Mouse (Mus musculus) heart, postnatal 0 days (tissue): ENCODE data around the gene Ankrd44. TPM values are rescaled to one million over a fixed set of nuclear protein-coding genes. Genes with fewer than 3 reads are reported as not detected.

Source experiments
- ATAC-seq: fragments of 200-750 bp; cut with Nextera tagmentation; 2 replicates; pipeline ENCODE4 v1.8.0; 2017; ENCODE audit warnings: low read depth, moderate number of reproducible peaks, moderate library complexity; ENCODE audit not compliant: insufficient read depth
- DNase-seq: peaks from one replicate; pipeline ENCODE4 v3.0.0-alpha.2; 2016; ENCODE audit warnings: low spot score
- H3K27ac ChIP-seq: fragments of 300-500 bp; sonication (generic); 2 replicates; pipeline ENCODE4 v1.5.1; 2014; ENCODE audit warnings: low read depth, mild to moderate bottlenecking
- H3K27me3 ChIP-seq: fragments of 300-500 bp; sonication (generic); 2 replicates; pipeline ENCODE4 v1.6.1; 2014; ENCODE audit warnings: low read length, mixed read lengths; ENCODE audit not compliant: control insufficient read depth, insufficient read depth
- H3K36me3 ChIP-seq: fragments of 300-500 bp; sonication (generic); replicated peaks from 2 replicates; pipeline ENCODE4 v1.6.1; 2014; ENCODE audit warnings: low read length, mixed read lengths; ENCODE audit not compliant: control insufficient read depth, insufficient read depth
- H3K4me1 ChIP-seq: fragments of 300-500 bp; sonication (generic); 2 replicates; pipeline ENCODE4 v1.6.1; 2014; ENCODE audit warnings: antibody characterized with exemption; ENCODE audit not compliant: control insufficient read depth, insufficient read depth
- H3K4me2 ChIP-seq: fragments of 300-500 bp; sonication (generic); 2 replicates; pipeline ENCODE4 v1.6.1; 2014; ENCODE audit warnings: low read depth, mild to moderate bottlenecking, low read length, moderate library complexity
- H3K4me3 ChIP-seq: fragments of 300-500 bp; sonication (generic); 2 replicates; pipeline ENCODE4 v1.5.1; 2014; ENCODE audit warnings: low read depth, low read length
- H3K9ac ChIP-seq: fragments of 300-500 bp; sonication (generic); replicated peaks from 2 replicates; pipeline ENCODE4 v1.6.1; 2014; ENCODE audit warnings: low read depth, low read length, mixed read lengths
- H3K9me3 ChIP-seq: fragments of 300-500 bp; sonication (generic); replicated peaks from 2 replicates; pipeline ENCODE4 v1.6.1; 2016; ENCODE audit warnings: low read length; ENCODE audit not compliant: control insufficient read depth
- CTCF ChIP-seq: IDR thresholded peaks from 2 replicates; pipeline ENCODE4 v1.5.1; 2016; ENCODE audit warnings: antibody characterized with exemption, control low read depth, low read depth
- EP300 ChIP-seq: IDR thresholded peaks from 2 replicates; pipeline ENCODE4 v1.6.1; 2016; ENCODE audit warnings: antibody characterized with exemption, low read depth
- WGBS: fragments of 180-500 bp; shearing (Covaris S2); extraction: QIAGEN DNeasy Blood & Tissue Kit; methylation state at CpG from one replicate; pipeline ENCODE4 v1.1.7; 2014; 5-methylcytosine and 5-hydroxymethylcytosine counted together
- polyA plus RNA-seq: library from polyadenylated mRNA; unstranded; fragments of >200 nt; fragmentation: Nextera tagmentation; extraction: Ambion mirVana; gene quantifications from 2 replicates; pipeline ENCODE4 v1.2.1, GENCODE M21; 2015
- total RNA-seq: library from RNA; depleted of rRNA; stranded (reverse); fragments of >200 nt; gene quantifications from 2 replicates; pipeline ENCODE4 v1.2.3, GENCODE M21; 2014; ENCODE audit warnings: low replicate concordance

Gene Ankrd44
- total and polyA plus RNA-seq, 2 experiments from 2014 or later = 3.3 to 9.6 TPM

DNA sequence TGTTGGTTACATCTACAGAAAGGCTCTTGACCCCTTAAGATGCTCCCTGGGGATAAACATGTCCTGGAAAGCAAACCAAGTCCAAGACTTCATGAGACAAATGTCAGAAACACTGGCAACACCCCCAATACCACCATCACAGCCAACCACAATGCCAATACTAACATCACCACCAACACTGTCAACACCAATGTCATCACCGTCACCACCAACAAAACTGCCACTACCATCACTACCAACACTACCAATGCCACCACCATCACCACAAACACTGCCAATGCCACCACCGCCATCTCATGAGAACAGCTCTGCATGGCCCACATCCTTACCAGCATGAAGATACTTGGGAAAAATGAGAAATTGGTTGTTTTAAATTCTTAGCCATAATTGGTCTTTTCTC, 67.3 kb downstream of the Ankrd44 start:
- ATAC-seq (no peak), DNase-seq (no peak)
- no peaks in the 10 kb centered on the region for H3K9me3 ChIP-seq
- peaks cover 12% of the 10 kb centered on the region for H3K4me1 ChIP-seq
- no peaks in the 10 kb centered on the region for H3K36me3 ChIP-seq
- H3K4me3 ChIP-seq = no peak overlapping the region
- WGBS = 98% methylated on average over 2 of the region's 2 CpGs
- TF ChIP-seq EP300 (no peak), CTCF (no peak)
- no peak overlapping the region for H3K4me2 ChIP-seq
- H3K27me3 ChIP-seq = no peaks in the 10 kb centered on the region
- H3K9ac ChIP-seq = no peak overlapping the region
- H3K27ac ChIP-seq = no peak overlapping the region

DNA sequence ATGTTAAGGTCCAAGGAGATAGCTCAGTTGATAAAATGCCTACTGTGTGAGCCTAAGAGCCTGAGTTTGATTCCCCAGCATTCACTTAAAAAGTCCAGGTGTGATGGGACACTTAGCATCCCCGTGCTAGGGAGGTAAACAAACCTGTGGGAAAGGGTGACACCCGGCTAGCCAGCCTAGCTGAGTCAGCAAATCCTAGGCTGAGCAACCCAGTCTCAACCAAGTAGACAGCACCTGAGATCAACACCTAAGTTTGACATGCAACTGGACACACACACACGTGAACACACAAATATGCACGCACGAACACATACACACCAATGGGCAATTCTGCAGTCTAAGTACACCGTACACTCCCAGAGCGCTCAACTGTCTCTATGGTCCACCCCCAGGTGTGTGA, 69.7 kb downstream of the Ankrd44 start:
- 89% methylated on average over 7 of the region's 7 CpGs for WGBS
- ATAC-seq = no peak
- no peak for TF ChIP-seq CTCF
- TF ChIP-seq EP300 = no peak

DNA sequence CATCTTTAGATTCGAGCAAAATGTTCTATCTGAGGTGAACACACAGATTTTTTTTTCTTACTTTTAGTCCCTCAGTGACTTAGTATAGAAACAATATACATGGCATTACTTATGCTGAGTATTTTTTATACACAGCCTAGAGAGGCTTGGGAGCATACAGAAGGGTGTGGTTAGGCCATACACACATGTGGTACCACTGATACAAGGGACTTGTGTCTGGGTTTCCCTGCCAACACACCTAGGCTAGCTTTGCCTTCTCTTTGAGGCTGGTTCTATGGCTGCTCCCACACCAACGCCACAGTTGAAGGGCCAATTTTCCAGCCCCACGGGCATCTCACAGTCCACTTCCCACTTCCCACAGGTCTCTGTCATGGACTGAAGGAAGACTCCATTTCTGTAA, 70.2 kb downstream of the Ankrd44 start:
- H3K9ac ChIP-seq = no peak overlapping the region
- no peaks in the 10 kb centered on the region for H3K36me3 ChIP-seq
- no peaks in the 10 kb centered on the region for H3K9me3 ChIP-seq
- H3K27me3 ChIP-seq = no peaks in the 10 kb centered on the region
- H3K4me1 ChIP-seq = peaks cover 12% of the 10 kb centered on the region
- no peak overlapping the region for H3K27ac ChIP-seq
- WGBS = 80% methylated on average over 3 of the region's 3 CpGs
- TF ChIP-seq EP300 (no peak), CTCF (no peak)
- no peak for ATAC-seq
- no peak overlapping the region for H3K4me3 ChIP-seq
- no peak for DNase-seq
- H3K4me2 ChIP-seq = no peak overlapping the region

More for the DNA sequence above, 69.7 kb downstream of the Ankrd44 start:
- peaks cover 12% of the 10 kb centered on the region for H3K4me1 ChIP-seq
- no peak overlapping the region for H3K4me2 ChIP-seq
- H3K36me3 ChIP-seq = no peaks in the 10 kb centered on the region
- no peak overlapping the region for H3K9ac ChIP-seq
- DNase-seq = no peak
- H3K9me3 ChIP-seq = no peaks in the 10 kb centered on the region
- no peaks in the 10 kb centered on the region for H3K27me3 ChIP-seq
- no peak overlapping the region for H3K4me3 ChIP-seq
- H3K27ac ChIP-seq = no peak overlapping the region

DNA sequence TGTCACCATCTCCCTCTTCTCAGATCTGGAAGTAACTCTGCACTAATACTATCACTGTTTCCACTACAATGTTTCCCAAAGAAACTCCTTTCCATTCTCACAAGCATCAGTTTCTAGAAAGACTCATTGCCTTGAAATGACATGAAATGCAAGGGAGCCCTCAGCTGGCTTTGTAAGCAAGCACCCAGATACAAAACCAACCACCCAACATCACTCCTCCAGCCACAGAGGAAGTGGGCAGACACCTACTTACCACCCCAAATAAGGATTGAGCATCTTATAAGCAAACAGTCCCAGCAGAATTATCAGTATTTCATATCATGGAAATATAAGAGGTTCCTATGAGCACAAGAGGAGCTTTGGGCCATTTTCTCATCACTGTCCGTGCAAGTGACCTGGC, 71.8 kb downstream of the Ankrd44 start:
- Histone ChIP-seq H3K4me3 (no peak overlapping the region), H3K4me1 (peaks cover 7% of the 10 kb centered on the region), H3K9me3 (no peaks in the 10 kb centered on the region), H3K27me3 (no peaks in the 10 kb centered on the region), H3K9ac (no peak overlapping the region), H3K4me2 (no peak overlapping the region), H3K36me3 (no peaks in the 10 kb centered on the region), H3K27ac (no peak overlapping the region)
- ATAC-seq (no peak), DNase-seq (no peak)
- TF ChIP-seq EP300 (no peak), CTCF (no peak)
- WGBS = 78% methylated on average over 1 of the region's 1 CpGs

DNA sequence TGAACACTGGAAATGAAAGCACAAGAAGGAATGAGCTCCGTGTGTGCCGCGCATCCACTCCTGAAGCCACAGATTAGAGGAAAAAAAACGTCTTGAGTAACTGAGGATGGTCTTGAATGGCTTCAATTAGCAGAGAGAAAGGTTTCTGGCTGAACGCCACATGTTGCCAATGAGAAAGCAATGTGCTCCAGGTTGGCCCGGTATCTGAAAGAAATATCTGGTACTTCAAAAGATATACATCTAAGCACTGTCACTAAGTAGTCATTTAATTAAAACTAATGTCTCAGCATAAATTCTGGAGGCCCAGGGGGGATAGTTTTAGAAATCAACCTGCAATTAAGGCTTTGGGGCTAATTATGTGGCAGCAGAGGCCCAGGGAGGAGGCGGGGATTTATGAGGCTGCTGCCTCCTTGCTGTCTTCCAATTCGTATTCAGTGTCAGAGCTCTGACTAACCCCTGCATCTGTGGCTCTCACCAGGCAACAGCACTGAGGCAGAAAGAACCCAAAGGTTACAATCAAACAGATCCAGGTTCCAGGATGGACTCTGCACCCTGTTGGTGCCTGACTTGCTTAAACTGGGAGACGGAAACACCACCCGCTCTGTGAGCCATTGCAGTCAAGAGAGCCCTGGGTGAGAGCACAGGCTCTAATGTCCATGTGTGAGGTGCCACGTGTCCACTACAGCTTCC, 72.7 kb downstream of the Ankrd44 start:
- H3K4me3 ChIP-seq = no peak overlapping the region
- no peak for ATAC-seq
- TF ChIP-seq EP300 (no peak), CTCF (no peak)
- H3K36me3 ChIP-seq = no peaks in the 10 kb centered on the region
- no peaks in the 10 kb centered on the region for H3K27me3 ChIP-seq
- H3K9ac ChIP-seq = no peak overlapping the region
- WGBS = 88% methylated on average over 11 of the region's 11 CpGs
- no peaks in the 10 kb centered on the region for H3K9me3 ChIP-seq
- H3K4me1 ChIP-seq = 0 out of 2 replicates have a peak, but pooled peaks cover 2% of the 10 kb centered on the region
- no peak overlapping the region for H3K27ac ChIP-seq
- H3K4me2 ChIP-seq = no peak overlapping the region
- no peak for DNase-seq

DNA sequence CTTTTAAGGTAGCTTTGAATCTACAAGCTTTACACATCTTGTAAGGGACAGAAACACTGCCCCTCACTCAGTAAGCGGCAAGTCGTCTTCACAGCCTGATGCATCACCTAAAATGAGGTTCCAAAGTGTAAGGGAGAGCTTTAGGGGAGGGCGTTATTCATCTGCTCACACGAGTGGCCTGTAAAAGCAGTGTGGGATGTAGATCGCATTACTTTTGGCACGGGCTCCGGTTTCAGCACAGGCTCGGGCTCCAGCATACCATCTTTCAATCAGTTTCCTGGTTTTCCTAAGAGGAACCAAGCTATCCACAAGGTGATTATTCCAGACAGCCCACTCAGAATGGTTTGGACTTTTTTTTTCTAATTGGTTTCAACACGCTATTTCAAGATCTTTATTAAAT, 74.6 kb downstream of the Ankrd44 start:
- no peak overlapping the region for H3K27ac ChIP-seq
- no peaks in the 10 kb centered on the region for H3K9me3 ChIP-seq
- H3K27me3 ChIP-seq = no peaks in the 10 kb centered on the region
- no peak for DNase-seq
- no peak overlapping the region for H3K4me3 ChIP-seq
- no peak for TF ChIP-seq CTCF
- no peak for TF ChIP-seq EP300
- H3K9ac ChIP-seq = no peak overlapping the region
- H3K4me2 ChIP-seq = no peak overlapping the region
- no peaks in the 10 kb centered on the region for H3K36me3 ChIP-seq
- no peak for ATAC-seq
- no peaks in the 10 kb centered on the region for H3K4me1 ChIP-seq
- 59% methylated on average over 9 of the region's 9 CpGs for WGBS
